8 mouse cellular contexts compared by ENCODE assay signal in the genomic region with DNA sequence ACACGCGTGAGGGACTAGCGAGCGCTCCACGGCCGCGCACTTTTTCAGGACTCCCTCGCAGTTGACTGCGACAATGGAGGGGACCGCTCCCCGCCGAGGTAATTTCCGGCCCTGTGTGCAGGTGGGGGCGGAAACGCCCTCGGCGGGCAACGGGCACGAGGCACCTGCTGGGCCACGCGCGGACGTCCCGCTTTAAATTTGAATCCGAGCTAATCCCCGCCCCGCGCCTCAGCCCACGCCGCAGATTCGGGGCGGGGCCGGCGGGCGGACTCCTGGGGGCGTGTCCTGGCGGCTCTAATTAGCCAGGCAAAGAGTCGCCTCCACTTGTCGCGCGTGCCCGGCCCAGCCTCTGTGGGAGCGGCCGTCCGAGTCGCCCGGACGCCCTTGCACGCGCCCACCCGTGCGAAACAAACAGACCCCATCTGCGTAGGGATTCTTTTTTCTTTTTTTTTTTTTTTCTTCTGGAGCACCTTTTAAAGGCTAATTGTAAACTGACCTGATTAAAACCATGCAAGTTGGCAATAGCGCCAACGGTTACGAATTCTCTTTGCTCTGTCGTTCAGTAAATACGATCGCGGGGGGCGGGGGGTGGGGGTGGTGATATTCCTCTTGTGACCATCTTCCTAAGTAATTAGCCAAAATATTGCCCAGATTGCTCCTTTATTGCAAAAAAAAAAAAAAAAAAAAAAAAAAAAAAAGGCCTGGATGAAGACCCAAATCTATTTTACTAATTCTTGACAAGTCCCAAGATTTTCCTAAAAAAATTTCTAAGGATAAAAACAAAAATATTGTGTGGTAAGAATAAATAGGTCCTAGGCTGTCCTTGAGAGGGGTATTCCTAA. TPM values are rescaled to one million over a fixed set of nuclear protein-coding genes. Genes with fewer than 3 reads are reported as not detected.
DNase-seq lines count a peak whose midpoint lies in the region; ATAC-seq and TF ChIP-seq lines count a peak whose summit lies in the region.

No protein-coding gene starts in this region.

- H3K27me3 ChIP-seq in heart, embryonic 13.5 days (replicated peaks), result no peaks in the 10 kb centered on the region
- no peaks in the 10 kb centered on the region for H3K27me3 ChIP-seq in liver, embryonic 11.5 days (replicated peaks; ENCODE audit: control insufficient read depth, insufficient read depth, low read length)
- H3K27me3 ChIP-seq in myocyte (ENCODE audit: control insufficient read depth, insufficient read depth, insufficient read length), result no peaks in the 10 kb centered on the region
- H3K27me3 ChIP-seq in stomach, embryonic 14.5 days (ENCODE audit: control insufficient read depth, insufficient read depth, low read length), result no peaks in the 10 kb centered on the region

- peak; percentile 95 for DNase-seq in CD8-positive naive resting alpha-beta T cell, adult 2 months (ENCODE audit: low read depth in 2 of 2, low spot score in 2 of 2)
- peak; percentile 97 for DNase-seq in kidney, postnatal 10 days
- peak; percentile 89 for DNase-seq in liver, embryonic 11.5 days (ENCODE audit: low spot score)

- H3K9me3 ChIP-seq in heart, embryonic 13.5 days, result no peaks in the 10 kb centered on the region
- H3K9me3 ChIP-seq in liver, embryonic 11.5 days (ENCODE audit: control insufficient read depth, low read length), result no peaks in the 10 kb centered on the region
- no peaks in the 10 kb centered on the region for H3K9me3 ChIP-seq in stomach, embryonic 14.5 days (ENCODE audit: control insufficient read depth, low read depth, low read length)

- no peaks in the 10 kb centered on the region for H3K36me3 ChIP-seq in heart, embryonic 13.5 days
- no peaks in the 10 kb centered on the region for H3K36me3 ChIP-seq in liver, embryonic 11.5 days (ENCODE audit: control insufficient read depth, insufficient read depth, low read length)
- H3K36me3 ChIP-seq in myocyte (ENCODE audit: control insufficient read depth, insufficient read depth), result no peaks in the 10 kb centered on the region
- H3K36me3 ChIP-seq in stomach, embryonic 14.5 days (ENCODE audit: control insufficient read depth, insufficient read depth, low read length), result no peaks in the 10 kb centered on the region

- no peak overlapping the region for H3K27ac ChIP-seq in brown adipose tissue, adult 24 weeks (replicated peaks; ENCODE audit: low read depth, low read length)
- H3K27ac ChIP-seq in heart, embryonic 13.5 days (replicated peaks), result peak overlapping the region; percentile 79
- peak overlapping the region; percentile 68 for H3K27ac ChIP-seq in liver, embryonic 11.5 days (ENCODE audit: low read depth, low read length)
- H3K27ac ChIP-seq in stomach, embryonic 14.5 days (ENCODE audit: low read length), result peak overlapping the region; percentile 83; the same call in 1 of the 2 replicates

- peak; percentile 82 for ATAC-seq in erythroid progenitor cell, adult 5-6 weeks (replicated peaks; ENCODE audit: low FRiP score, poor library complexity, severe bottlenecking)
- ATAC-seq in heart, embryonic 13.5 days (ENCODE audit: extremely low read depth, insufficient number of reproducible peaks, low FRiP score, low TSS enrichment), result peak; percentile 76
- ATAC-seq in liver, embryonic 11.5 days (replicated peaks; ENCODE audit: low FRiP score), result peak; percentile 75
- peak; percentile 84 for ATAC-seq in stomach, embryonic 14.5 days (ENCODE audit: insufficient number of reproducible peaks, insufficient read depth, low FRiP score, low read depth)

- H3K79me2 ChIP-seq in myocyte (ENCODE audit: control insufficient read depth, insufficient read depth), result peaks cover 31% of the 10 kb centered on the region

- peak; percentile 85 for TF ChIP-seq POLR2A in myocyte (IDR thresholded peaks at IDR 0.05; ENCODE audit: insufficient read length, low read depth)

- peak overlapping the region; percentile 87 for H3K4me3 ChIP-seq in brown adipose tissue, adult 24 weeks (ENCODE audit: insufficient read depth, low read depth, low read length)
- peak overlapping the region; percentile 99 for H3K4me3 ChIP-seq in heart, embryonic 13.5 days
- H3K4me3 ChIP-seq in liver, embryonic 11.5 days (ENCODE audit: low read depth, low read length), result peak overlapping the region; percentile 96
- H3K4me3 ChIP-seq in myocyte, result peak overlapping the region; percentile 52
- peak overlapping the region; percentile 90 for H3K4me3 ChIP-seq in stomach, embryonic 14.5 days (ENCODE audit: low read depth, low read length)

- H3K4me1 ChIP-seq in brown adipose tissue, adult 24 weeks (ENCODE audit: control insufficient read depth, insufficient read depth, insufficient read length, low read length), result no peaks in the 10 kb centered on the region
- H3K4me1 ChIP-seq in heart, embryonic 13.5 days, result peaks cover 24% of the 10 kb centered on the region
- peaks cover 11% of the 10 kb centered on the region for H3K4me1 ChIP-seq in liver, embryonic 11.5 days (replicated peaks; ENCODE audit: control insufficient read depth, insufficient read depth, low read length)
- peaks cover 8% of the 10 kb centered on the region; the same call in 1 of the 2 replicates for H3K4me1 ChIP-seq in stomach, embryonic 14.5 days (ENCODE audit: control insufficient read depth, insufficient read depth, low read length)

- no peak overlapping the region for H3ac ChIP-seq in myocyte (ENCODE audit: control insufficient read depth, insufficient read length)

- peak overlapping the region; percentile 77 for H3K9ac ChIP-seq in heart, embryonic 13.5 days
- peak overlapping the region; percentile 76 for H3K9ac ChIP-seq in liver, embryonic 11.5 days (ENCODE audit: low read depth, low read length)
- peak overlapping the region; percentile 28; the same call in 1 of the 2 replicates for H3K9ac ChIP-seq in stomach, embryonic 14.5 days (replicated peaks; ENCODE audit: low read depth, low read length)

- under 1% methylated on average over 61 of the region's 61 CpGs for WGBS in heart, embryonic 13.5 days
- under 1% methylated on average over 61 of the region's 61 CpGs for WGBS in liver, embryonic 11.5 days
- under 1% methylated on average over 61 of the region's 61 CpGs for WGBS in stomach, embryonic 14.5 days

- H3K4me2 ChIP-seq in heart, embryonic 13.5 days, result peak overlapping the region; percentile 82
- peak overlapping the region; percentile 76 for H3K4me2 ChIP-seq in liver, embryonic 11.5 days
- peak overlapping the region; percentile 97 for H3K4me2 ChIP-seq in myocyte (ENCODE audit: low read depth)
- peak overlapping the region; percentile 47 for H3K4me2 ChIP-seq in stomach, embryonic 14.5 days (replicated peaks; ENCODE audit: low read depth, low read length)

TF ChIP-seq in myocyte, 11 proteins besides CTCF, POLR2A, EP300 and RAD21:
- TF ChIP-seq MAX (IDR thresholded peaks at IDR 0.05; ENCODE audit: low read depth) (peak; percentile 28), SRF (IDR thresholded peaks at IDR 0.05; ENCODE audit: control insufficient read depth, insufficient read length, low read depth) (no peak), USF1 (IDR thresholded peaks at IDR 0.05; ENCODE audit: low read depth) (no peak), MYOD1 (IDR thresholded peaks at IDR 0.05; ENCODE audit: control insufficient read depth in 1 of 3, insufficient read length in 2 of 3, low read depth in 2 of 3) (peak in 2 of 3 experiments; percentile 21 to 34), POLR2AphosphoS2 (IDR thresholded peaks at IDR 0.05; ENCODE audit: insufficient read length, low read depth) (peak; percentile 81), TCF3 (IDR thresholded peaks at IDR 0.05; ENCODE audit: insufficient read length, low read depth) (no peak), E2F4 (IDR thresholded peaks at IDR 0.05; ENCODE audit: insufficient read depth) (peak; percentile 84), CEBPB (IDR thresholded peaks at IDR 0.05; ENCODE audit: insufficient read depth, poor library complexity, severe bottlenecking) (no peak), REST (IDR thresholded peaks at IDR 0.05; ENCODE audit: insufficient read depth, insufficient read length) (no peak), TCF12 (IDR thresholded peaks at IDR 0.05; ENCODE audit: insufficient read depth, poor library complexity, severe bottlenecking) (no peak), MYOG (IDR thresholded peaks at IDR 0.05; ENCODE audit: control insufficient read depth in 1 of 3, insufficient read depth in 1 of 3, insufficient read length in 2 of 3, low read depth in 2 of 3) (peak in 1 of 3 experiments; percentile 4)
TF ChIP-seq in myocyte: peak in this region for 5.

RNA-seq across cellular contexts. Expression of a gene that starts 0.9 kb away (rescaled TPM):
- 3.7 and 4.0 TPM in 2 replicates for polyA plus RNA-seq in brown adipose tissue, adult 24 weeks (2012; ENCODE audit: insufficient read depth, insufficient read length, missing spikeins)
- 40.4 and 54.1 TPM in 2 replicates for total RNA-seq in erythroid progenitor cell, adult 5-6 weeks (2015; ENCODE audit: low replicate concordance)
- total RNA-seq in erythroid progenitor cell, adult 5-6 weeks (2017; ENCODE audit: low replicate concordance), result 26.4 and 28.9 TPM in 2 replicates
- 9.3 and 10.2 TPM in 2 replicates for polyA plus RNA-seq in heart, embryonic 13.5 days (2015; fragmentation: Nextera tagmentation; extraction: Ambion mirVana)
- 15.5 and 16.5 TPM in 2 replicates for polyA plus RNA-seq in liver, embryonic 11.5 days (2014; fragmentation: Nextera tagmentation; extraction: Ambion mirVana)
- polyA plus RNA-seq in myocyte (2012; fragmentation: generic; extraction: Trizol), result 2.1 TPM
- polyA plus RNA-seq in stomach, embryonic 14.5 days (2014; fragmentation: Nextera tagmentation; extraction: Ambion mirVana), result 20.3 and 21.6 TPM in 2 replicates

Comparison
In these comparisons a context has a peak if more than half of its experiments do, and no peak if none do; other contexts are left out.
1. H3K4me2 ChIP-seq: peak in every context shown above with its lines; median percentile 97 in myocyte; 82 in heart, embryonic 13.5 days; 76 in liver, embryonic 11.5 days; 47 in stomach, embryonic 14.5 days.